Mouse (Mus musculus) cerebellum, postnatal 14 days (tissue): ENCODE data around the gene Eif2b3.

ENCODE experiments used
- DNase-seq, 2 experiments: peaks; one replicate each; pipeline ENCODE4 v3.0.0; 2021; ENCODE audit warnings: mixed read lengths in 2 of 2

Eif2b3 gene

DNA sequence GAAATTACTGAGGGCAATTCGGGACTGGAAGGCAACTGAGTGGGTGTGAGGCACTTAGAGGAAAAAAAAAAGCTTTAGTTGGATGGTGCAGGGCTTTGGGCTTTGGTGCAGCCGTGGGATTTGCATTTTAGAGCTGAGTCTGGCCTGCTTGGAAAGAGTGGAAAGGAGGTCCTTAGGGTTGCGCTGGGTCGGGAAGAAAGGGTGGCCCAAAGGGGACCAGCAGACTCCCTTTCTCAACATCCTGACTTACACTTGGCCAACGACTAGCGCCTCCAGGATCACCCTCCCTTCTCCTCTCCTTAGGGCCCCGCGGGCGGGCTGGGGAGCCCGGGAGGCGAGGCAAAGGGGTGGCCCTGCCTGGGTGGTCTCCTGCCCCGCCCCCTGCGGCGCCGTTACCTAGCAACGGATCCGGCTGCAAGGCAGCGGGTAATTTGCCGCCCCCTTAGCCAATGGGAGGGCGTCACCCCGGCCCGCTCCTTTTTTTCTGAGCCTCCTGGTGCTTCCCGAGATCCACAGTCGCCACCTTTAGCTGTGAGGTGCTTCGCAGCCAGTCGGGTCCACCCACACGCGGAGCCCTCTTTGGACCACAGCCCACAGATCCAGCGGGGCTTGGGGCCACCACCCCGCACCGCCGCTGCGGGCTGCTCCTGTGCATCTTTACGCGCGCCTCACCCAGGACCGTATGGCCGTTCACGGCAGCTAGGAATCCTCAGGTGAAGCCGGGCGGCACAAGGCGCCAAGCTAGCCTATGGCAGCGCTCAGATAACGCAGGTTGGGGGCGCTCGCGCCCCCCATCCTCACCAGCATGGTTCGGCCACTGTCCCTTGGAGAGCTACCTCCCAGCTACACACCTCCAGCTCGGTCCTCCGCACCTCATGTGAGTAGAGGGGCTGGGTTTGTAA lies 76.6 kb downstream of the Eif2b3 start, which contains the start of gene Ptch2:
Ptch2 (plus strand) TSS at position 525 of the 902 bp plus-strand sequence.
- DNase-seq, result peak; percentile 65 to 76

GRCm38 (mm10) chr4:117096666-117097065 lies 77.5 kb downstream of the Eif2b3 start:
- no peak for DNase-seq

GRCm38 (mm10) chr4:117097969-117098763 lies 79.0 kb downstream of the Eif2b3 start:
- DNase-seq, result no peak

- DNase-seq, result no peak
These were observed 79.5 kb downstream of the Eif2b3 start for GRCm38 (mm10) chr4:117098764-117099036.

GRCm38 (mm10) chr4:117100036-117100435 lies 80.8 kb downstream of the Eif2b3 start:
- DNase-seq, result no peak

GRCm38 (mm10) chr4:117101218-117101617 lies 82.0 kb downstream of the Eif2b3 start:
- DNase-seq, result peak; percentile 22 to 64

- no peak for DNase-seq
These were observed 85.5 kb downstream of the Eif2b3 start for GRCm38 (mm10) chr4:117104672-117105071.

GRCm38 (mm10) chr4:117105127-117105526 lies 85.9 kb downstream of the Eif2b3 start:
- DNase-seq, result no peak

DNA sequence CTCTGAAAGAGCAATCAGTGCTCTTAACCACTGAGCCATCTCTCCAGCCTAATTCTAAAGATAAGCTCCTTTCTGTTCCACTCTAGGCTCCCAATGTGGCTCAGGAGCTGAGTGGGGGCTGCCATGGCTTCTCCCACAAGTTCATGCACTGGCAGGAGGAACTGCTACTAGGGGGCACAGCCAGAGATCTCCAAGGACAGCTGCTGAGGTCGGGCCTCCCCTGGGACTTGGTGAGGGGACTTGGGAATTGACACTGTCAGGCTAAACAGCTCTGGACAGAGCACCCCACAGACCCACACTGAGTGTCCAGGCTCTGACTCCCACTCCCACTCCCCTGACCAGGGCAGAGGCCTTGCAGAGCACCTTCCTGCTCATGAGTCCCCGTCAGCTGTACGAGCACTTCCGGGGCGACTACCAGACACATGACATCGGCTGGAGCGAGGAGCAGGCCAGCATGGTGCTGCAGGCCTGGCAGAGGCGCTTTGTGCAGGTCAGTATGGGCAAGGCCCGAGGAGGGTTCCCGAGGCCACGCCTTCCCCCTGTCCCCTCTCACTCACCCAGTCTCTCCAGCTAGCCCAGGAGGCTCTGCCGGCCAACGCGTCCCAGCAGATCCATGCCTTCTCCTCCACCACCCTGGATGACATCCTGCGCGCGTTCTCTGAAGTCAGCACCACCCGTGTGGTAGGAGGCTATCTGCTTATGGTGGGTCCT lies 88.8 kb downstream of the Eif2b3 start:
- no peak for DNase-seq

DNA sequence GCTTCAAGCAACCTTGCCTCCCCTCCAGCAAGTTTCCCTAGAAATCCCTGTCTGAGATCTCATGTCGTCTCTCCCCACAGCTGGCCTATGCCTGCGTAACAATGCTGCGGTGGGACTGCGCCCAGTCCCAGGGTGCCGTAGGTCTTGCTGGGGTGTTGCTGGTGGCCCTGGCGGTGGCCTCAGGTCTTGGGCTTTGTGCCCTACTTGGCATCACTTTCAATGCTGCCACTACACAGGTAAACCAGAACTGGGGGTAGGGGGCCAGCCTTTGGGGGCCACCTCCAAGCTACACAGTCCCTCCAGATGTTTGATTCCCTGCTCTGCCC lies 89.3 kb downstream of the Eif2b3 start:
- no peak for DNase-seq

- DNase-seq, result no peak
These were observed 90.1 kb downstream of the Eif2b3 start for GRCm38 (mm10) chr4:117109330-117109729.

DNA sequence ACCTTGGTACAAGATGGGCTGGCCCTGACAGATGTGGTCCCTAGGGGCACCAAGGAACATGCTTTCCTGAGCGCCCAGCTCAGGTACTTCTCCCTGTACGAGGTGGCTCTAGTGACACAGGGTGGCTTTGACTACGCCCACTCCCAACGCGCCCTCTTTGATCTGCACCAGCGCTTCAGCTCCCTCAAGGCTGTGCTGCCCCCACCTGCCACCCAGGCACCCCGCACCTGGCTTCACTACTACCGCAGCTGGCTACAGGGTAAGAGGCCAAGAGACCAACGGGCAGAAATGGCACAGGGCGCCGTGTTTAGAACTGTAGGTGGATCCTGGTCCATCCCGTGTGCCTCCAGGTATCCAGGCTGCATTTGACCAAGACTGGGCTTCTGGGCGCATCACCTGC lies 91.0 kb downstream of the Eif2b3 start:
- DNase-seq, result no peak

- DNase-seq, result no peak
These were observed 91.8 kb downstream of the Eif2b3 start for GRCm38 (mm10) chr4:117110985-117111384.

- DNase-seq, result no peak
These were observed 94.0 kb downstream of the Eif2b3 start for GRCm38 (mm10) chr4:117113237-117113636.

DNA sequence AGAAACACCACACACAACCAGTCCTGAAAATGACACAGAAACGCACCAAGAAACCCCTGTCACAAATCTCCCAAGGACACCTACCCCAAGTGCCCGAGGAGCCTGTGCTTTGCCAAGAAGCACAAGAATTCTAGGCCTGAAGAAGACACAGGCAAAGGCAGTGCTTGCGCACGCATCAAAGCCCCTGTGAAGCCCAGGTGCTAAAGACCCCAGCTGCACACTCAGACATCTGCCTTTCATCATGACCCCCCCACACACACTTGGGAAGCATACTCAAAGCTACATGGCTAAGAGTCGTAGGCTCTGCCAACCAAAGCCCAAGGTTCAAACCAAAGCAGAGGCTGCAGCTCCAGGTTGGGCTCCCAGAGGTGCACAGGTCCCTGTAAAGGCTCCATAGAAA lies 96.4 kb downstream of the Eif2b3 start:
- no peak for DNase-seq

GRCm38 (mm10) chr4:117117931-117118330 lies 98.7 kb downstream of the Eif2b3 start:
- DNase-seq, result no peak

DNA sequence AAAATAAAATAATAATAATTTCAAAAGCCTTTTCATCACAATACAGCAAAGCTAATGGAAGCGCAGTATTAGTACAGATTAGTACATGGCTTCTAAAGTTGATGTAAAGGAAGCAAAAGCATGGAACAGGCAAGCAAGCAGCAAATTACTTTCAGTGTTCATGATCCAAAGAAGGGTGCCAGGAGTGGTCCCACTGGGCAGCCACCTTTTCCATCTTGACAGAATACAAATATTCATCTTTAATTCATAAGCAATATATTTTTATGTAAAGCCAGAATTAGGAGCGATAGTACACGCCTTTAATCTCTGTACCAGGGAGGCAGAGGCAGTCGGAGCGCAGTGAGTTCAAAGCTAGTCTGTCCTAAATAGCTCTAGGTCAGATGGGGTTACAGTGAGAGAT lies 100.4 kb downstream of the Eif2b3 start:
- DNase-seq, result no peak

DNA sequence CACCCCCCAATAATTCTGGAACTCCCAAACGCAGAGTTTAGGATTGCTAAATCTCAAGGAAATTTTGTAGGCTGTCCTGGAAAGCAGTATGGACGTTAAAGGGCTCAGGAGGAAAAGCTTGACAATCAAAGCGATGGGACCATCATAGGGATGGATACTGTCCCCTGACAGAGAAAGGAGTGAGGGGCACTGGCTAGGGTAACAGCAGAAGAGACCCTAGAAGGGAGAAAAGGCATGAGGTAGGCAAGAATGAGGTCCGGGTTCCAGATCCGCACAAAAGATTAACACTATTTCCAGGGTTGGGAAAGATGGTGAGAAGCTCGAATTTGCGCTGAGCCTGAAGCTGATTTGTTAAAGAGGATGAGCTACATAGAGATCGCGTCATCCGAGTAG lies 100.8 kb downstream of the Eif2b3 start:
- no peak for DNase-seq

- DNase-seq, result peak; percentile 92
These were observed 101.5 kb downstream of the Eif2b3 start for GRCm38 (mm10) chr4:117120445-117121414.

DNA sequence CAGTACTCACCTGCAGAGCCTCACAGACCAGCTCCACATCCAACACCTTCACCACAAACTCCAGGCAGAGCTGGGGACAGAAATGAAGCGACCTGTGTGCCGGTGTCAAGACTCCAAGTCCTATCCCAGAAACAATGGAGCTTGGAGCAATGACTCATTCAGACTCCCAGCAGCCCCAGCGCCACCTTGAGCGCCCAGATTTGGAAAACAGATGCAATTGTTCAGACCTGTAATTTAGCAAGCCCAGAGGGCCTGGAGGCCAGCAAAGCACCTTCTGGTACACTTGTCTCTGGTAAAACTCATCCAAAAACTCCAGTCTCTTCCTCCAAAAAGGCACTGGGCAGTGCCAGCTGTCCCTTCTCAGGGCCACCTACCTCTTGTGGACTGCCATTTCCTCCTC lies 103.0 kb downstream of the Eif2b3 start:
- DNase-seq, result no peak

- no peak for DNase-seq
These were observed 104.5 kb downstream of the Eif2b3 start for GRCm38 (mm10) chr4:117123546-117124217.

DNA sequence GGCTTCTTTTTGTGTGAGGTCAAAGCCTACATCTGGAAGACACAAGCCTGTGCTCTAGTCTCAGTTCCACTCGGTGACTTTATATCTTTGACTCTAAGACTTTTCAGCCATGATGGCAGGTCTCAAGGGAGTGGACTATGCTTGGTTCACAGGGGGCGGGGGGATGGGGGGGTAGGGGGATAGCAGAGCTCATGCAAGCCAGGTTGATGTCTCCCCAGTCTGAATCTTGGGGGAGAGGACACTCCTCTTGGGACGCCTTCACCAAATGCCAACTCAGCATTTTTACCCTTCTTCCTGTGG lies 105.0 kb downstream of the Eif2b3 start:
- no peak for DNase-seq
